Mouse (Mus musculus) myocyte (in vitro differentiated cells): ENCODE results near the gene Ccdc124. TPM values are rescaled to one million over a fixed set of nuclear protein-coding genes. Genes with fewer than 3 reads are reported as not detected.
A peak's percentile ranks its signal among the peaks of the same experiment; 100 is the strongest.

Source experiments
- H3K27me3 ChIP-seq: one replicate; pipeline ENCODE4 v1.6.1; 2011; ENCODE audit not compliant: control insufficient read depth, insufficient read depth, insufficient read length
- H3K36me3 ChIP-seq: one replicate; pipeline ENCODE4 v1.6.1; 2011; ENCODE audit not compliant: control insufficient read depth, insufficient read depth
- H3K4me2 ChIP-seq: one replicate; pipeline ENCODE4 v1.6.1; 2011; ENCODE audit warnings: low read depth, control low read depth
- H3K4me3 ChIP-seq: one replicate; pipeline ENCODE4 v1.5.1; 2011; ENCODE audit warnings: mild to moderate bottlenecking, control low read depth, moderate library complexity
- H3K79me2 ChIP-seq: one replicate; pipeline ENCODE4 v1.6.1; 2011; ENCODE audit not compliant: control insufficient read depth, insufficient read depth
- H3ac ChIP-seq: one replicate; pipeline ENCODE4 v1.6.1; 2011; ENCODE audit not compliant: control insufficient read depth, insufficient read length
- CEBPB ChIP-seq: IDR thresholded peaks from 2 replicates; pipeline ENCODE4 v1.6.1; 2011; ENCODE audit warnings: mild to moderate bottlenecking, moderate library complexity; ENCODE audit not compliant: poor library complexity, insufficient read depth, severe bottlenecking
- E2F4 ChIP-seq: IDR thresholded peaks from one replicate; pipeline ENCODE4 v1.6.1; 2011; ENCODE audit warnings: mild to moderate bottlenecking, control low read depth, moderate library complexity; ENCODE audit not compliant: insufficient read depth
- MAX ChIP-seq: IDR thresholded peaks from one replicate; pipeline ENCODE4 v1.6.1; 2011; ENCODE audit warnings: low read depth, mild to moderate bottlenecking, control low read depth
- MYOD1 ChIP-seq, 3 experiments: IDR thresholded peaks; one replicate each; pipeline ENCODE4 v1.6.1; 2011; ENCODE audit warnings: control low read depth in 2 of 3, low read depth in 2 of 3, mild to moderate bottlenecking in 2 of 3, moderate library complexity in 1 of 3; ENCODE audit not compliant: insufficient read length in 2 of 3, control insufficient read depth in 1 of 3
- MYOG ChIP-seq, 3 experiments: IDR thresholded peaks; one replicate each; pipeline ENCODE4 v1.6.1; 2011; ENCODE audit warnings: control low read depth in 2 of 3, low read depth in 2 of 3, mild to moderate bottlenecking in 2 of 3; ENCODE audit not compliant: insufficient read length in 2 of 3, control insufficient read depth in 1 of 3, insufficient read depth in 1 of 3
- POLR2A ChIP-seq: IDR thresholded peaks from one replicate; pipeline ENCODE4 v1.6.1; 2011; ENCODE audit warnings: low read depth, mild to moderate bottlenecking, control low read depth, moderate library complexity; ENCODE audit not compliant: insufficient read length
- POLR2AphosphoS2 ChIP-seq: IDR thresholded peaks from one replicate; pipeline ENCODE4 v1.6.1; 2011; ENCODE audit warnings: low read depth, control low read depth; ENCODE audit not compliant: insufficient read length
- REST ChIP-seq: IDR thresholded peaks from one replicate; pipeline ENCODE4 v1.6.1; 2011; ENCODE audit warnings: mild to moderate bottlenecking, control low read depth, moderate library complexity; ENCODE audit not compliant: insufficient read depth, insufficient read length
- SRF ChIP-seq: IDR thresholded peaks from one replicate; pipeline ENCODE4 v1.6.1; 2011; ENCODE audit warnings: low read depth; ENCODE audit not compliant: control insufficient read depth, insufficient read length
- TCF12 ChIP-seq: IDR thresholded peaks from one replicate; pipeline ENCODE4 v1.6.1; 2011; ENCODE audit warnings: mild to moderate bottlenecking, control low read depth; ENCODE audit not compliant: poor library complexity, insufficient read depth, severe bottlenecking
- TCF3 ChIP-seq: IDR thresholded peaks from one replicate; pipeline ENCODE4 v1.6.1; 2011; ENCODE audit warnings: low read depth, control low read depth; ENCODE audit not compliant: insufficient read length
- USF1 ChIP-seq: IDR thresholded peaks from one replicate; pipeline ENCODE4 v1.6.1; 2011; ENCODE audit warnings: low read depth, mild to moderate bottlenecking, control low read depth, moderate library complexity
- polyA plus RNA-seq: library from polyadenylated mRNA; unstranded; fragments of >200 nt; fragmentation: generic; extraction: Trizol; gene quantifications from one replicate; pipeline ENCODE4 v1.2.1, GENCODE M21; 2012; ENCODE audit warnings: missing spikeins

The Ccdc124 gene
- polyA plus RNA-seq, 1 experiment = 141 TPM

- no peak overlapping the region for H3K4me2 ChIP-seq
- TF ChIP-seq TCF12 (no peak), TCF3 (no peak), E2F4 (no peak), CEBPB (no peak), SRF (no peak), MYOG (IDR thresholded peaks at IDR 0.05; ENCODE audit: control insufficient read depth in 1 of 3, insufficient read depth in 1 of 3, insufficient read length in 2 of 3, low read depth in 2 of 3) (no peak), MAX (no peak), POLR2AphosphoS2 (no peak), POLR2A (no peak)
- no peaks in the 10 kb centered on the region for H3K27me3 ChIP-seq
- no peaks in the 10 kb centered on the region for H3K36me3 ChIP-seq
- H3K4me3 ChIP-seq = no peak overlapping the region
- H3K79me2 ChIP-seq = peaks cover 6% of the 10 kb centered on the region
- H3ac ChIP-seq = no peak overlapping the region
These were observed 2.4 kb downstream of the Ccdc124 start for GRCm38 (mm10) chr8:70871195-70871807.

DNA sequence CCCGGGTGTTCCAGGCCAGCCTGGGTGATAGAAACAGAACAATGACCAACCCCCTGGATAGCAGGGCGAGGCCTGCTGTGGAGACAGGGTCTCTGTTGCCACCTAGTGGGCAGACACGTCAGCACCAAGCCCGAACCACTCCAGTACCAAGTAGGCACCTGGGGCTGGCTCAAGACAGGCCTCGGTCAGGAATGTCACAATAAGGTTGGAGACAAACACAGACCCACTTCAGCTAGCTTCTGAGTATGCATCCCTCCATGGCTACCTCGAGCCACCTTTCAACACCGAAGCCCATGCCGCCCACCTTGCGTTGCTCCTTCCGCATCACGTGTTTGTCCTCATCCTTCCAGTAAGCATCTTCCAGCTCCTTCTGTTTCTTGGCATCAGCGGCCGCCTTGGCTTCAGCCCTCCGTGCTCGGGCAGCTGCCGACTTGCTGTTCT, 4.1 kb downstream of the Ccdc124 start:
- Histone ChIP-seq H3K27me3 (no peaks in the 10 kb centered on the region), H3K4me2 (no peak overlapping the region), H3K79me2 (peaks cover 6% of the 10 kb centered on the region), H3K4me3 (no peak overlapping the region), H3K36me3 (no peaks in the 10 kb centered on the region), H3ac (no peak overlapping the region)
- TF ChIP-seq SRF (peak; percentile 14), CEBPB (no peak)

GRCm38 (mm10) chr8:70869199-70869571, 4.5 kb downstream of the Ccdc124 start:
- H3K4me3 ChIP-seq = no peak overlapping the region
- TF ChIP-seq MAX = no peak
- TF ChIP-seq MYOG (IDR thresholded peaks at IDR 0.05; ENCODE audit: control insufficient read depth in 1 of 3, insufficient read depth in 1 of 3, insufficient read length in 2 of 3, low read depth in 2 of 3) = no peak
- TF ChIP-seq MYOD1 (IDR thresholded peaks at IDR 0.05; ENCODE audit: control insufficient read depth in 1 of 3, insufficient read length in 2 of 3, low read depth in 2 of 3) = no peak

DNA sequence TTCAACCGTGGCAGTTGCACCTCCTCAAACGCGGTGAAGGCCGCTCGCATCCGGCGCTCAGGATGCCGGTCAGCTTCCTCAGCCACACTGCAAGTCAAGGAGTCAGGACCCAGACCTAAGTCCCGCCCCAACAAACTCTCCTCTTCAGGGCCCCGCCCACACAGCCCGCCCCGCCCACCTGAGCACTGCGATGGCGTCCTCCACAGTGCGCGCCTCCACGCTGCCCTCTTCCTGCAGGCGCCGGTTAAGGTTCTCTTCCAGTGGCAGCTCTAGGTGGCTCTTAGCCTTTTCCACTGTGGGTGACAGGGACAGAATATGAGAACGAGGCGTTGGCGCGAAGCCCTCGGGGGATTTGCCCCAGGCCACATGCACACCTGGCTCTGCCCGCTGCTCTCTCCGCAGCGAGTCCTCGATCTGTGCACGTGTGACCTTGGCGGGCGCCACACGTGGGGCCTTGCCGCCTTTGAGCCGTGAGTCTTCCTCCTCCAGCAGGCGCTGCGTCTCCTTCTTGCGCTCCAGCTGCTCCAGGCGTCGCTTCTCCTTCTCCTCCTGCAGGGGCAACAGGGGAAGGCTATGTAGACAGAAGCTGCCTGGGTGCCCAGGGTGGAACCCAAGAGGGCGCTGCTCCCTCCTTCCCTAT, 5.1 kb downstream of the Ccdc124 start:
- TF ChIP-seq USF1 = no peak
- peak; percentile 39 for TF ChIP-seq POLR2AphosphoS2
- TF ChIP-seq REST = no peak
- TF ChIP-seq E2F4 = no peak
- no peak for TF ChIP-seq SRF
- no peak for TF ChIP-seq MYOD1 (IDR thresholded peaks at IDR 0.05; ENCODE audit: control insufficient read depth in 1 of 3, insufficient read length in 2 of 3, low read depth in 2 of 3)
- TF ChIP-seq CEBPB = no peak
- no peak for TF ChIP-seq TCF3

More at GRCm38 (mm10) chr8:70869199-70869571, 4.5 kb downstream of the Ccdc124 start:
- Histone ChIP-seq H3K36me3 (no peaks in the 10 kb centered on the region), H3K79me2 (peaks cover 6% of the 10 kb centered on the region), H3K4me2 (no peak overlapping the region), H3ac (no peak overlapping the region), H3K27me3 (no peaks in the 10 kb centered on the region)

DNA sequence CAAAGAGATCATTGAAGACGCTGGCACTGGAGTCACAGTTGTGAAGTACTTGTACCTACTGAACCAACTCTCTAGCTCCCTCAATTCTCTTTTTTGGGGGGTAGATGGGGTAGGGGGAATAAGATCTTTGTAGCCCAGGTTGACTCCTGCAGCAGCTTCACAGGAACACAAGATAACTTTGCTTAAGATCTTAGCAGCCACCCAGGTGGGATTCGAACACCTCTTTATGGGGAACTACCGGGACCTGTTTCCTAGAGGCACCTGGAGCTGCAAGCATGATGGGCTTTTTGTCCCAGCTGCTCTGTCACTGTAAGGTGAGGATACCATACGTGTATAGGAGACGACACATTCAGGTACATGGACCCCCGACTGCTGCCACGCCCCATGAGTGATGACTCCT, 7.2 kb downstream of the Ccdc124 start:
- Histone ChIP-seq H3K79me2 (no peaks in the 10 kb centered on the region), H3K27me3 (no peaks in the 10 kb centered on the region), H3K36me3 (no peaks in the 10 kb centered on the region), H3ac (no peak overlapping the region), H3K4me2 (peak overlapping the region; percentile 81), H3K4me3 (no peak overlapping the region)
- TF ChIP-seq POLR2AphosphoS2 = peak; percentile 29
- TF ChIP-seq CEBPB = no peak

More for the DNA sequence above, 5.1 kb downstream of the Ccdc124 start:
- H3ac ChIP-seq = no peak overlapping the region
- peaks cover 6% of the 10 kb centered on the region for H3K79me2 ChIP-seq
- no peak overlapping the region for H3K4me2 ChIP-seq
- no peak overlapping the region for H3K4me3 ChIP-seq
- no peaks in the 10 kb centered on the region for H3K36me3 ChIP-seq
- no peaks in the 10 kb centered on the region for H3K27me3 ChIP-seq
